Mouse (Mus musculus) MEL (cell line): ENCODE results near the gene Usp5. TPM values are rescaled to one million over a fixed set of nuclear protein-coding genes. Genes with fewer than 3 reads are reported as not detected.

Experiments
- DNase-seq: peaks from one replicate; pipeline ENCODE4 v3.0.0; 2011; ENCODE audit warnings: low read depth, low spot score
- H3K27ac ChIP-seq: 2 replicates; pipeline ENCODE4 v1.5.1; 2012; ENCODE audit warnings: low read depth, mild to moderate bottlenecking, control low read depth, low read length, moderate library complexity; ENCODE audit not compliant: control insufficient read depth
- H3K27me3 ChIP-seq, 2 experiments: fragments of 150-350 bp in 1 of 2; sonication (generic) in 1 of 2; 2 replicates each; pipeline ENCODE4 v1.6.1; 2012; ENCODE audit warnings: low read length in 2 of 2, mild to moderate bottlenecking in 2 of 2, improper control_type of control experiment in 1 of 2, moderate library complexity in 1 of 2; ENCODE audit not compliant: insufficient read depth in 2 of 2, control insufficient read depth in 1 of 2
- H3K36me3 ChIP-seq, 2 experiments: 2 replicates each; pipeline ENCODE4 v1.6.1; 2012 to 2014; ENCODE audit warnings: low read length in 2 of 2, improper control_type of control experiment in 1 of 2, inconsistent platforms in 1 of 2, mild to moderate bottlenecking in 1 of 2; ENCODE audit not compliant: insufficient read depth in 2 of 2, control insufficient read depth in 1 of 2
- H3K4me1 ChIP-seq, 2 experiments: fragments of 150-350 bp in 1 of 2; sonication (generic) in 1 of 2; 2 replicates each; pipeline ENCODE4 v1.6.1; 2012; ENCODE audit warnings: low read length in 2 of 2, improper control_type of control experiment in 1 of 2, mild to moderate bottlenecking in 1 of 2; ENCODE audit not compliant: insufficient read depth in 2 of 2, control insufficient read depth in 1 of 2
- H3K4me3 ChIP-seq, 2 experiments: fragments of 150-350 bp in 1 of 2; sonication (generic) in 1 of 2; 2 replicates each; pipeline ENCODE4 v1.5.1; 2012; ENCODE audit warnings: low read depth in 2 of 2, low read length in 2 of 2, mild to moderate bottlenecking in 2 of 2, moderate library complexity in 2 of 2, control low read depth in 1 of 2, improper control_type of control experiment in 1 of 2; ENCODE audit not compliant: control insufficient read depth in 1 of 2, insufficient read depth in 1 of 2
- H3K79me2 ChIP-seq: 2 replicates; pipeline ENCODE4 v1.6.1; 2012; ENCODE audit warnings: mild to moderate bottlenecking, low read length, moderate library complexity; ENCODE audit not compliant: control insufficient read depth, poor library complexity, insufficient read depth
- H3K9ac ChIP-seq: 2 replicates; pipeline ENCODE4 v1.6.1; 2012; ENCODE audit warnings: low read depth, mild to moderate bottlenecking, control low read depth, low read length, moderate library complexity; ENCODE audit not compliant: control insufficient read depth, poor library complexity, severe bottlenecking
- H3K9me3 ChIP-seq: fragments of 150-350 bp; sonication (generic); replicated peaks from 2 replicates; pipeline ENCODE4 v1.6.1; 2012; ENCODE audit warnings: mild to moderate bottlenecking, low read length, improper control_type of control experiment, moderate library complexity; ENCODE audit not compliant: insufficient read depth
- BHLHE40 ChIP-seq: IDR thresholded peaks from 2 replicates; pipeline ENCODE4 v1.6.1; 2012; ENCODE audit warnings: low read depth, mild to moderate bottlenecking, inconsistent platforms, low read length, improper control_type of control experiment, borderline replicate concordance
- CHD1 ChIP-seq: IDR thresholded peaks from 2 replicates; pipeline ENCODE4 v1.6.1; 2012; ENCODE audit warnings: low read depth, mild to moderate bottlenecking, inconsistent platforms, low read length, improper control_type of control experiment
- CHD2 ChIP-seq: IDR thresholded peaks from 2 replicates; pipeline ENCODE4 v1.6.1; 2011; ENCODE audit warnings: low read length, improper control_type of control experiment
- ELF1 ChIP-seq: IDR thresholded peaks from 2 replicates; pipeline ENCODE4 v1.6.1; 2014; ENCODE audit warnings: low read depth, mild to moderate bottlenecking, inconsistent platforms, low read length, improper control_type of control experiment, moderate library complexity
- MAFK ChIP-seq: IDR thresholded peaks from 2 replicates; pipeline ENCODE4 v1.6.1; 2011; ENCODE audit warnings: low read depth, mild to moderate bottlenecking, low read length, improper control_type of control experiment, borderline replicate concordance
- MXI1 ChIP-seq: IDR thresholded peaks from 2 replicates; pipeline ENCODE4 v1.6.1; 2011; ENCODE audit warnings: mild to moderate bottlenecking, low read depth, low read length, improper control_type of control experiment
- MYC ChIP-seq: IDR thresholded peaks from 2 replicates; pipeline ENCODE4 v1.6.1; 2011; ENCODE audit warnings: low read depth, mild to moderate bottlenecking, low read length, improper control_type of control experiment, moderate library complexity
- NELFE ChIP-seq: IDR thresholded peaks from 2 replicates; pipeline ENCODE4 v1.6.1; 2011; ENCODE audit warnings: low read depth, low read length, improper control_type of control experiment
- POLR2AphosphoS2 ChIP-seq: IDR thresholded peaks from 2 replicates; pipeline ENCODE4 v1.6.1; 2011; ENCODE audit warnings: low read length, improper control_type of control experiment
- POLR2AphosphoS5 ChIP-seq: IDR thresholded peaks from 2 replicates; pipeline ENCODE4 v1.6.1; 2012; ENCODE audit warnings: low read depth, borderline replicate concordance, mild to moderate bottlenecking, inconsistent platforms, low read length, moderate library complexity, mixed read lengths
- RAD21 ChIP-seq: IDR thresholded peaks from 2 replicates; pipeline ENCODE4 v1.6.1; 2011; ENCODE audit warnings: mild to moderate bottlenecking, low read depth, low read length, improper control_type of control experiment
- RCOR1 ChIP-seq: IDR thresholded peaks from 2 replicates; pipeline ENCODE4 v1.6.1; 2012; ENCODE audit warnings: low read depth, mild to moderate bottlenecking, inconsistent platforms, low read length, improper control_type of control experiment
- UBTF ChIP-seq: IDR thresholded peaks from 2 replicates; pipeline ENCODE4 v1.6.1; 2012; ENCODE audit warnings: low read depth, mild to moderate bottlenecking, inconsistent platforms, low read length, improper control_type of control experiment, moderate library complexity, borderline replicate concordance; ENCODE audit not compliant: insufficient read depth
- ZC3H11A ChIP-seq: IDR thresholded peaks from 2 replicates; pipeline ENCODE4 v1.6.1; 2012; ENCODE audit warnings: low read depth, mild to moderate bottlenecking, inconsistent platforms, low read length, improper control_type of control experiment
- ZNF384 ChIP-seq: IDR thresholded peaks from 2 replicates; pipeline ENCODE4 v1.6.1; 2012; ENCODE audit warnings: low read depth, mild to moderate bottlenecking, inconsistent platforms, low read length, improper control_type of control experiment
- polyA plus RNA-seq, 2 experiments: library from polyadenylated mRNA; stranded (reverse) in 1 of 2; unstranded in 1 of 2; fragments of >175 nt in 1 of 2; fragments of >200 nt in 1 of 2; gene quantifications; 2 replicates each; pipeline versions ENCODE4 v1.2.1 to v1.2.4; 2012; ENCODE audit warnings: low replicate concordance in 2 of 2, low read depth in 1 of 2; ENCODE audit not compliant: insufficient read length in 2 of 2, insufficient read depth in 1 of 2, missing spikeins in 1 of 2
- total RNA-seq: library from RNA; depleted of rRNA; stranded (reverse); fragments of 300-350 nt; gene quantifications from 2 replicates; pipeline ENCODE4 v1.2.3, GENCODE M21; 2012

The Usp5 gene
- total and polyA plus RNA-seq, 3 experiments = 102 to 129 TPM; not detected in 1

- no peak overlapping the region for H3K4me3 ChIP-seq
- peaks cover 0 to 15% of the 10 kb centered on the region in 2 experiments; a peak in 2 of 4 replicates for H3K36me3 ChIP-seq
- no peaks in the 10 kb centered on the region for H3K79me2 ChIP-seq
- H3K4me1 ChIP-seq = no peaks in the 10 kb centered on the region
- H3K27me3 ChIP-seq = no peaks in the 10 kb centered on the region
- H3K9ac ChIP-seq = no peak overlapping the region
- DNase-seq = no peak
- H3K27ac ChIP-seq = no peak overlapping the region
- H3K9me3 ChIP-seq = no peaks in the 10 kb centered on the region
- TF ChIP-seq POLR2AphosphoS2 (no peak), RCOR1 (no peak), ZC3H11A (no peak), MXI1 (no peak), RAD21 (no peak)
- TF ChIP-seq, all 39 proteins: peak for 0
Observed at GRCm38 (mm10) chr6:124820891-124821290, 8.4 kb downstream of the Usp5 start.

- H3K9ac ChIP-seq = no peak overlapping the region
- peaks cover 9% of the 10 kb centered on the region for H3K79me2 ChIP-seq
- H3K4me3 ChIP-seq = no peak overlapping the region
- H3K27me3 ChIP-seq = no peaks in the 10 kb centered on the region
- no peak for DNase-seq
- peaks cover 6 to 9% of the 10 kb centered on the region in 2 experiments for H3K36me3 ChIP-seq
- peaks cover 0 to 5% of the 10 kb centered on the region in 2 experiments; a peak in 3 of 4 replicates for H3K4me1 ChIP-seq
- H3K27ac ChIP-seq = no peak overlapping the region
- no peaks in the 10 kb centered on the region for H3K9me3 ChIP-seq
- TF ChIP-seq NELFE = no peak
- no peak for TF ChIP-seq POLR2AphosphoS2
- no peak for TF ChIP-seq ZC3H11A
- no peak for TF ChIP-seq POLR2AphosphoS5
- TF ChIP-seq BHLHE40 = no peak
- no peak for TF ChIP-seq ZNF384
- no peak for TF ChIP-seq UBTF
- TF ChIP-seq CHD2 = no peak
- no peak for TF ChIP-seq CHD1
- no peak for TF ChIP-seq MAFK
- no peak for TF ChIP-seq RCOR1
Observed at GRCm38 (mm10) chr6:124817971-124818370, 11.3 kb downstream of the Usp5 start.

- Histone ChIP-seq H3K79me2 (peaks cover 13% of the 10 kb centered on the region), H3K27me3 (no peaks in the 10 kb centered on the region), H3K27ac (no peak overlapping the region), H3K4me3 (no peak overlapping the region), H3K9ac (no peak overlapping the region), H3K36me3 (peaks cover 6 to 11% of the 10 kb centered on the region in 2 experiments), H3K9me3 (no peaks in the 10 kb centered on the region), H3K4me1 (peaks cover 0 to 9% of the 10 kb centered on the region in 2 experiments; a peak in 3 of 4 replicates)
- TF ChIP-seq MYC = no peak
- no peak for TF ChIP-seq ELF1
- DNase-seq = no peak
Observed at GRCm38 (mm10) chr6:124817563-124817962, 11.7 kb downstream of the Usp5 start.
